Mouse (Mus musculus): Measurements from ENCODE around the gene Alpi. TPM values are rescaled to one million over a fixed set of nuclear protein-coding genes. Genes with fewer than 3 reads are reported as not detected.

Alpi gene
- polyA plus RNA-seq (2014; fragmentation: Illumina TruSeq; extraction: RNeasy Lipid Tissue Mini Kit (QIAGEN cat#74804); ENCODE audit: low replicate concordance), result 161 TPM

GRCm38 (mm10) chr1:87101411-87101810 lies at the start of gene Alpi:
Gene Alpi, minus strand, starts transcription at chr1:87101606.

DNA sequence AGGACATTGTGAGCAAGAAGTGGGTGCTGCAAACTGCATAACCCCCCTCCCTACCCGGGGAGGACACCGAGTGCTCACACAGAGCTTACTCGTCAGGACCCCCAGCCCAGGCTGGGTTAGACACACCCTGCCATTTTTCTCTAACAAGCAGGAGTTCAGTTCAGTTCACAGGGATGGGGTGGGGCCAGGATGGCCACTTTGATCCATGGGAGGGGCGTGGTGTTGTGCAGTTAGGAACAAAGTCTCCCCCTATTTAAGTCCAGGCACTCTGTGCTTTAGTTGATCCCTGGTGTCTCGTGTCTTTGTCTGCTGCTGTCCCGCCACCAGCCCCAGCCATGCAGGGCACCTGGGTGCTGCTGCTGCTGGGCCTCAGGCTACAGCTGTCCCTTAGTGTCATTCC lies 23.3 kb upstream of the Alpi start, which contains the start of gene Akp3:
TSS of gene Akp3 (plus strand) at position 301 of the 400 bp plus-strand sequence.

GRCm38 (mm10) chr1:87089828-87090227 lies 11.6 kb downstream of the Alpi start, which contains the start of gene Alppl2:
Gene Alppl2, minus strand, starts transcription at chr1:87089928.

Other genes starting within 250 kb of the Alpi start
- 0.56 TPM for gene Alppl2, start 11.7 kb downstream of the Alpi start, polyA plus RNA-seq (2014; fragmentation: Illumina TruSeq; extraction: RNeasy Lipid Tissue Mini Kit (QIAGEN cat#74804); ENCODE audit: low replicate concordance)
- gene Akp3, start 23.4 kb upstream of the Alpi start, polyA plus RNA-seq (2014; fragmentation: Illumina TruSeq; extraction: RNeasy Lipid Tissue Mini Kit (QIAGEN cat#74804); ENCODE audit: low replicate concordance), result 179 TPM
- gene Ecel1, start 54.9 kb upstream of the Alpi start, polyA plus RNA-seq (2014; fragmentation: Illumina TruSeq; extraction: RNeasy Lipid Tissue Mini Kit (QIAGEN cat#74804); ENCODE audit: low replicate concordance), result not detected
- not detected for gene Prss56, start 81.7 kb upstream of the Alpi start, polyA plus RNA-seq (2014; fragmentation: Illumina TruSeq; extraction: RNeasy Lipid Tissue Mini Kit (QIAGEN cat#74804); ENCODE audit: low replicate concordance)
- gene Chrnd, start 89.0 kb upstream of the Alpi start, polyA plus RNA-seq (2014; fragmentation: Illumina TruSeq; extraction: RNeasy Lipid Tissue Mini Kit (QIAGEN cat#74804); ENCODE audit: low replicate concordance), result not detected
- not detected for gene Chrng, start 103.1 kb upstream of the Alpi start, polyA plus RNA-seq (2014; fragmentation: Illumina TruSeq; extraction: RNeasy Lipid Tissue Mini Kit (QIAGEN cat#74804); ENCODE audit: low replicate concordance)
- 24.5 TPM for gene Eif4e2, start 112.3 kb upstream of the Alpi start, polyA plus RNA-seq (2014; fragmentation: Illumina TruSeq; extraction: RNeasy Lipid Tissue Mini Kit (QIAGEN cat#74804); ENCODE audit: low replicate concordance)
- gene Efhd1, start 162.8 kb upstream of the Alpi start, polyA plus RNA-seq (2014; fragmentation: Illumina TruSeq; extraction: RNeasy Lipid Tissue Mini Kit (QIAGEN cat#74804); ENCODE audit: low replicate concordance), result 2.2 TPM
- 76.6 TPM for gene Gigyf2, start 225.4 kb upstream of the Alpi start, polyA plus RNA-seq (2014; fragmentation: Illumina TruSeq; extraction: RNeasy Lipid Tissue Mini Kit (QIAGEN cat#74804); ENCODE audit: low replicate concordance)